Mouse (Mus musculus): ENCODE measurements around the gene Cnot11.

Cnot11 gene

GRCm38 (mm10) chr1:39534831-39535230 is at the start of gene Cnot11:
Cnot11 (plus strand) TSS chr1:39534992.
- no peak for DNase-seq (ENCODE audit: low spot score)

GRCm38 (mm10) chr1:39487370-39487769 is 47.4 kb upstream of the Cnot11 start:
- no peak for DNase-seq (ENCODE audit: low spot score)

GRCm38 (mm10) chr1:39493165-39493564 is 41.6 kb upstream of the Cnot11 start:
- no peak for DNase-seq (ENCODE audit: low spot score)

GRCm38 (mm10) chr1:39493664-39494063 is 41.1 kb upstream of the Cnot11 start:
- DNase-seq (ENCODE audit: low spot score) = no peak

GRCm38 (mm10) chr1:39496995-39497394 is 37.8 kb upstream of the Cnot11 start:
- no peak for DNase-seq (ENCODE audit: low spot score)

GRCm38 (mm10) chr1:39497748-39498147 is 37.0 kb upstream of the Cnot11 start:
- DNase-seq (ENCODE audit: low spot score) = no peak

GRCm38 (mm10) chr1:39499485-39499941 is 35.3 kb upstream of the Cnot11 start:
- DNase-seq (ENCODE audit: low spot score) = no peak

GRCm38 (mm10) chr1:39502817-39503633 is 31.8 kb upstream of the Cnot11 start:
- no peak for DNase-seq (ENCODE audit: low spot score)

GRCm38 (mm10) chr1:39504261-39504660 is 30.5 kb upstream of the Cnot11 start:
- DNase-seq (ENCODE audit: low spot score) = no peak

GRCm38 (mm10) chr1:39505600-39505999 is 29.2 kb upstream of the Cnot11 start:
- DNase-seq (ENCODE audit: low spot score) = no peak

- DNase-seq (ENCODE audit: low spot score) = no peak
These were observed 23.0 kb upstream of the Cnot11 start for GRCm38 (mm10) chr1:39511775-39512174.

- no peak for DNase-seq (ENCODE audit: low spot score)
These were observed 22.6 kb upstream of the Cnot11 start for GRCm38 (mm10) chr1:39512183-39512582.

- no peak for DNase-seq (ENCODE audit: low spot score)
These were observed 19.3 kb upstream of the Cnot11 start for GRCm38 (mm10) chr1:39515303-39515991.

GRCm38 (mm10) chr1:39521326-39521725 is 13.5 kb upstream of the Cnot11 start:
- no peak for DNase-seq (ENCODE audit: low spot score)

- no peak for DNase-seq (ENCODE audit: low spot score)
These were observed 12.3 kb upstream of the Cnot11 start for GRCm38 (mm10) chr1:39522519-39522918.

- DNase-seq (ENCODE audit: low spot score) = no peak
These were observed 9.0 kb upstream of the Cnot11 start for GRCm38 (mm10) chr1:39525763-39526162.

GRCm38 (mm10) chr1:39526371-39527167 is 8.2 kb upstream of the Cnot11 start:
- no peak for DNase-seq (ENCODE audit: low spot score)

GRCm38 (mm10) chr1:39527432-39527831 is 7.4 kb upstream of the Cnot11 start:
- DNase-seq (ENCODE audit: low spot score) = peak; percentile 32

GRCm38 (mm10) chr1:39528319-39528718 is 6.5 kb upstream of the Cnot11 start:
- DNase-seq (ENCODE audit: low spot score) = no peak

GRCm38 (mm10) chr1:39530258-39530943 is 4.4 kb upstream of the Cnot11 start:
- DNase-seq (ENCODE audit: low spot score) = peak; percentile 46

- DNase-seq (ENCODE audit: low spot score) = no peak
These were observed 3.8 kb upstream of the Cnot11 start for GRCm38 (mm10) chr1:39531036-39531435.

- no peak for DNase-seq (ENCODE audit: low spot score)
These were observed 875 bp upstream of the Cnot11 start for GRCm38 (mm10) chr1:39533917-39534316.
